Mouse (Mus musculus) neural tube, embryonic 13.5 days (tissue): ENCODE data around the gene Dach1. TPM values are rescaled to one million over a fixed set of nuclear protein-coding genes. Genes with fewer than 3 reads are reported as not detected.
A peak's percentile ranks its signal among the peaks of the same experiment; 100 is the strongest.

ENCODE experiments used
- ATAC-seq: fragments of 200-750 bp; cut with Nextera tagmentation; 2 replicates; pipeline ENCODE4 v1.8.0; 2017; ENCODE audit warnings: low read depth, mild to moderate bottlenecking, moderate TSS enrichment, moderate library complexity
- H3K27ac ChIP-seq: fragments of 300-500 bp; sonication (generic); replicated peaks from 2 replicates; pipeline ENCODE4 v1.5.1; 2015; ENCODE audit warnings: moderate library complexity, mild to moderate bottlenecking, inconsistent platforms
- H3K27me3 ChIP-seq: fragments of 300-500 bp; sonication (generic); 2 replicates; pipeline ENCODE4 v1.6.1; 2015; ENCODE audit warnings: mild to moderate bottlenecking, inconsistent platforms
- H3K36me3 ChIP-seq: fragments of 300-500 bp; sonication (generic); 2 replicates; pipeline ENCODE4 v1.6.1; 2015; ENCODE audit warnings: mild to moderate bottlenecking, inconsistent platforms
- H3K4me1 ChIP-seq: fragments of 300-500 bp; sonication (generic); replicated peaks from 2 replicates; pipeline ENCODE4 v1.6.1; 2015; ENCODE audit warnings: inconsistent platforms
- H3K4me2 ChIP-seq: fragments of 300-500 bp; sonication (generic); 2 replicates; pipeline ENCODE4 v1.6.1; 2015; ENCODE audit warnings: inconsistent platforms, mild to moderate bottlenecking, moderate library complexity
- H3K4me3 ChIP-seq: fragments of 300-500 bp; sonication (generic); 2 replicates; pipeline ENCODE4 v1.5.1; 2015; ENCODE audit warnings: mild to moderate bottlenecking, inconsistent platforms
- H3K9ac ChIP-seq: fragments of 300-500 bp; sonication (generic); 2 replicates; pipeline ENCODE4 v1.6.1; 2015; ENCODE audit warnings: moderate library complexity, mild to moderate bottlenecking, inconsistent platforms
- H3K9me3 ChIP-seq: fragments of 300-500 bp; sonication (generic); 2 replicates; pipeline ENCODE4 v1.6.1; 2016; ENCODE audit warnings: inconsistent platforms
- WGBS: fragments of 180-500 bp; shearing (Covaris S2); methylation state at CpG from one replicate; pipeline ENCODE4 v1.1.7; 2015; 5-methylcytosine and 5-hydroxymethylcytosine counted together
- polyA plus RNA-seq: library from polyadenylated mRNA; unstranded; fragments of >200 nt; fragmentation: Nextera tagmentation; extraction: Ambion mirVana; gene quantifications from 2 replicates; pipeline ENCODE4 v1.2.1, GENCODE M21; 2015

The Dach1 gene
- polyA plus RNA-seq, 1 experiment from 2014 or later = 18.7 TPM

DNA sequence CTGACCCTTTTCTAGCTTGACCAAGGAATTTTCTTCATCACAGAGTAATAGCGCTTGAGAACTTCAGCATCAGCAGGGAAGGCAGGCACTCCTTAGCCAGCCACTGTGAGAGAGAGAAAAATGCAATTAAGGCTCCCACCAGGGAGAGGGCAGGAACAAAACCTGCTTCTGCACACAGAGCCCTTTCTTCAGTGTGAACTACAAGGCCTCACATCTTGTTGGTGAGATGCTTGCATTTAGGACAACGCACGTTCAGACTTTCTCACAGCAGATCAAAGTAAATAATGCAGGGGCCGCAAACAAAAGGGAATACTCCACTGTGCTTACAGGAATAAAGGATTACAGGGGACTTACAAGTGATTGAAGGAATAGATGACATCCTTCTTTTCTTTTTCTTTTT is 74.3 kb downstream of the Dach1 start:
- no peak overlapping the region for H3K9ac ChIP-seq
- no peak for ATAC-seq
- no peak overlapping the region for H3K27ac ChIP-seq
- 27% methylated on average over 4 of the region's 4 CpGs for WGBS
- H3K9me3 ChIP-seq = no peaks in the 10 kb centered on the region
- no peak overlapping the region for H3K4me2 ChIP-seq
- no peaks in the 10 kb centered on the region for H3K27me3 ChIP-seq
- no peaks in the 10 kb centered on the region for H3K36me3 ChIP-seq
- H3K4me3 ChIP-seq = no peak overlapping the region
- H3K4me1 ChIP-seq = peaks cover 7% of the 10 kb centered on the region

GRCm38 (mm10) chr14:98089246-98089645 is 80.3 kb downstream of the Dach1 start:
- WGBS = 92% methylated on average over 2 of the region's 2 CpGs

DNA sequence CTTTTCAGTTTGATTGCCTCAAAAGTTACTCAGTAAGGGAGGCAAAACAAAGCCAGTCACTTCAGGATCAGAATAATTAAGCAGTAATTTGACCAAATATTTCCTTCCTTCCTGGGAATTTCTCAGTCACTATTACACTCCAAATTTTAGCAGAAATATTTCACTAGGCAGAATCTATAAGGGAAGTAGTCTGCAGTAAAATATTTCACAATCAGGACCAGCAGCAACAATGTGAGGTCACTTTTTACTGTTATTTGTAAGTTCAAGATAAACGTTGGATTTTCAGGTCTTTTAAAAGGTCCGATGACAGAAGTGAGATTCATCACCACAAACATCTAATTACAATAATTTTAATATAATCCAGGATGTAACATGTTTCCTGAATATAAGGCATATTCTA is 82.2 kb downstream of the Dach1 start:
- no peak for ATAC-seq
- H3K27me3 ChIP-seq = no peaks in the 10 kb centered on the region
- H3K4me3 ChIP-seq = no peak overlapping the region
- H3K9me3 ChIP-seq = no peaks in the 10 kb centered on the region
- 82% methylated on average over 2 of the region's 2 CpGs for WGBS
- H3K4me1 ChIP-seq = no peaks in the 10 kb centered on the region
- H3K4me2 ChIP-seq = no peak overlapping the region
- no peaks in the 10 kb centered on the region for H3K36me3 ChIP-seq
- no peak overlapping the region for H3K9ac ChIP-seq
- H3K27ac ChIP-seq = no peak overlapping the region

More at GRCm38 (mm10) chr14:98089246-98089645, 80.3 kb downstream of the Dach1 start:
- ATAC-seq = no peak
- Histone ChIP-seq H3K4me2 (no peak overlapping the region), H3K9ac (no peak overlapping the region), H3K9me3 (no peaks in the 10 kb centered on the region), H3K27ac (no peak overlapping the region), H3K4me1 (no peaks in the 10 kb centered on the region), H3K27me3 (no peaks in the 10 kb centered on the region), H3K4me3 (no peak overlapping the region), H3K36me3 (no peaks in the 10 kb centered on the region)

DNA sequence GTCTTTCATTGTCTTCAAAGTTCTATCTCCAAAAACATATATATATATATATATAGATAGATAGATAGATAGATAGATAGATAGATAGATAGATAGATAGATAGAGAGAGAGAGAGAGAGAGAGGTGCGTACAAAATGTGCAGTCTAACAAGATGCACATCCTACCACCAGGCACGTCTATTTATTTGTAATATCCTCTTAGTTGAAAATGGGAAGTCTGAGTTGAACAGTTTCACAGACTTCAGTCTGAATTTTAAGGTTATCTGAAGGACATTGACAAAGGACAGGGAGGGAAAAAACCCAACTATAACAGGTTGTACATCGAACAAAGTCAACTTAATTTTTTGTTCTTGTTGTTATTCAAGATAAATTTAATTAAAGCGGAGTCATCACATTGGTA is 82.8 kb downstream of the Dach1 start:
- WGBS = 89% methylated on average over 4 of the region's 4 CpGs
- no peaks in the 10 kb centered on the region for H3K9me3 ChIP-seq

DNA sequence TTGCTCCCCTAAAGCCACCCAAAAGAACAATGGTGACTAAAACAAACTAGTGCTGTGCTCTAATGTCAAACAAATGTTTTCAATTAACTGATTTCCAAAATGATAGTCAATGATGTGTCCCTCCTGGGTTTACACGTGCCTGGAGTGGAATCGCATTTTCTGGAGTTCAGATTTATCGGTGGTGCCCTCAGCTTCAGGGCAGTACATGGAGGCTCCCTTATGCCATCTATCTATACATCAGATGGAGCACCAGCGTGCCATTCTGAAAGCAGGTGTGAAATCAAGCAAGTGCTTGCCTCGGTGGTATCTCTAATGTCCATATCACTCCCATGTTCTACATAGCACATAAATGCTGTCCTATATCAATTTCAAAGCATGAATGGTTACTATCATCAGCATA is 84.4 kb downstream of the Dach1 start:
- H3K36me3 ChIP-seq = no peaks in the 10 kb centered on the region
- no peak overlapping the region for H3K27ac ChIP-seq
- H3K27me3 ChIP-seq = no peaks in the 10 kb centered on the region
- ATAC-seq = no peak
- no peaks in the 10 kb centered on the region for H3K4me1 ChIP-seq
- no peak overlapping the region for H3K9ac ChIP-seq
- 58% methylated on average over 5 of the region's 5 CpGs for WGBS
- H3K4me3 ChIP-seq = no peak overlapping the region
- no peak overlapping the region for H3K4me2 ChIP-seq
- H3K9me3 ChIP-seq = no peaks in the 10 kb centered on the region

More for the DNA sequence above, 82.8 kb downstream of the Dach1 start:
- ATAC-seq = no peak
- Histone ChIP-seq H3K27me3 (no peaks in the 10 kb centered on the region), H3K9ac (no peak overlapping the region), H3K4me1 (no peaks in the 10 kb centered on the region), H3K36me3 (no peaks in the 10 kb centered on the region), H3K4me2 (no peak overlapping the region), H3K27ac (no peak overlapping the region), H3K4me3 (no peak overlapping the region)

DNA sequence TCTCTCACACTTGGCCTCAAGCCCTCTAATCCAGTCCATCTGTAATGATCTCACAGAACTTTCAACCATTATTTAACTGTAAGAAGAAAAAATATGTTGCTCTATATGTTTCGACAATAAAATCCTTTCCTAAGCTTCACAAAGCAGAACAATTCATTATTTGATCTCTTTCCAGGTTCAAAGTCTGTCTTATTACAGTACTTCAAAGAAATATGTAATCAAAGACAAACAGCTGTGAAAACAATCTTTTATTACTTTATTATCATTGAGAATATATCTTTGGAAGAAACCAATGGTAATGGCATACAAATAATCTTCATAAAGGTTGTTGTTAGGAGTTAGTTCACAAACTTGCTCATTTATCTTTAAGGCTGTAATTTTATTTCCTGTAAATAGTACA is 84.8 kb downstream of the Dach1 start:
- no peak for ATAC-seq
- Histone ChIP-seq H3K27me3 (no peaks in the 10 kb centered on the region), H3K4me2 (no peak overlapping the region), H3K27ac (no peak overlapping the region), H3K9me3 (no peaks in the 10 kb centered on the region), H3K4me3 (no peak overlapping the region), H3K36me3 (no peaks in the 10 kb centered on the region), H3K4me1 (no peaks in the 10 kb centered on the region), H3K9ac (no peak overlapping the region)
- 83% methylated on average over 1 of the region's 1 CpGs for WGBS

GRCm38 (mm10) chr14:98083419-98083818 is 86.1 kb downstream of the Dach1 start:
- H3K4me2 ChIP-seq = no peak overlapping the region
- no peaks in the 10 kb centered on the region for H3K4me1 ChIP-seq
- no peak overlapping the region for H3K27ac ChIP-seq
- no peak overlapping the region for H3K9ac ChIP-seq
- no peaks in the 10 kb centered on the region for H3K36me3 ChIP-seq
- no peak overlapping the region for H3K4me3 ChIP-seq
- H3K9me3 ChIP-seq = no peaks in the 10 kb centered on the region
- 12% methylated on average over 1 of the region's 1 CpGs for WGBS
- no peaks in the 10 kb centered on the region for H3K27me3 ChIP-seq
- no peak for ATAC-seq

DNA sequence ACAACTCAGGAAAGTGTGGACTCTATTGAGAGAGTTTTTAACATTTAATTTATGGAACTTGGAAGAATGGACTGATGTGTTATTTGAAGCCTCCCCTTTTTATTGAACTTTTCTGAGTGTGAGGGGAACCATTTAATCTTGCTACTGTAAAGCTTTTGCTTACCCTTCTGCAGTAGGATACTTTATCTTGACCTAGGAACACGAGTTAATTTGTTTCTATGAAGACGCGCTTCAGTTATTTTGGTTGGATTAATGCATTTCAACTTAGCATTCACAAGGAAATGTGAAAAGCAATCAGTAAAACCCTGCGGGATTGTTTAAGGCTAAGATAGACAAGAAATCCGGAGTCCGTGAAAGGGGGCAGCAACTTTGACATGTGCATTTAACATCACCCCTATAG is 89.6 kb downstream of the Dach1 start:
- no peaks in the 10 kb centered on the region for H3K27me3 ChIP-seq

DNA sequence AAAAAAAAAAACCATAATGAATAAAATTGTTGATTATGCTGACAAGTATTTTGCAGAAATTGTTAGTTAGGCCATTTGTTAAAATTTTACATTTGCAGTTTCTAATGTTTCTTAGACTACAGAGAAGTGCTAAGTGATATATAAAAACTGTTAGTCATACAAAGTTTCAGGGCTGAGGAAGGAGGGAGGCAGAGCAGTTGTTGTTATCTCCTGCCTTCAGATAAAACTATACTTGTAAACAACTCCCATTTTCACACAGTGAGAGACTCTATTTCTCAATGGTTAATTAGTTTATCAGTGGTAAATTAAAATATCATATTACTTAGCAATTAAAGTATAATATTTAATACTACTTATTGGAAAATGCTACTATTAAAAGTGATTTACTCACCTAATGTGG is 91.6 kb downstream of the Dach1 start:
- ATAC-seq = no peak
- Histone ChIP-seq H3K9me3 (no peaks in the 10 kb centered on the region), H3K4me1 (peaks cover 10% of the 10 kb centered on the region), H3K4me3 (no peak overlapping the region), H3K4me2 (no peak overlapping the region), H3K27me3 (no peaks in the 10 kb centered on the region), H3K36me3 (no peaks in the 10 kb centered on the region), H3K9ac (no peak overlapping the region), H3K27ac (no peak overlapping the region)

More for the DNA sequence above, 89.6 kb downstream of the Dach1 start:
- no peaks in the 10 kb centered on the region for H3K4me1 ChIP-seq
- H3K4me3 ChIP-seq = no peak overlapping the region
- H3K36me3 ChIP-seq = no peaks in the 10 kb centered on the region
- no peaks in the 10 kb centered on the region for H3K9me3 ChIP-seq
- no peak overlapping the region for H3K9ac ChIP-seq
- no peak for ATAC-seq
- 72% methylated on average over 6 of the region's 6 CpGs for WGBS
- no peak overlapping the region for H3K4me2 ChIP-seq
- no peak overlapping the region for H3K27ac ChIP-seq

- peak overlapping the region; percentile 9; the same call in 1 of the 2 replicates for H3K9ac ChIP-seq
- peak overlapping the region; percentile 51 for H3K4me2 ChIP-seq
- 30% methylated on average over 12 of the region's 12 CpGs for WGBS
- no peaks in the 10 kb centered on the region for H3K9me3 ChIP-seq
- H3K27me3 ChIP-seq = no peaks in the 10 kb centered on the region
- H3K4me3 ChIP-seq = peak overlapping the region; percentile 19
- H3K36me3 ChIP-seq = no peaks in the 10 kb centered on the region
- peaks cover 30% of the 10 kb centered on the region for H3K4me1 ChIP-seq
- H3K27ac ChIP-seq = peak overlapping the region; percentile 64
- peak; percentile 54; the same call in 1 of the 2 replicates for ATAC-seq
These were observed 96.0 kb downstream of the Dach1 start for GRCm38 (mm10) chr14:98073421-98074080.

- H3K27ac ChIP-seq = peak overlapping the region; percentile 64
- peak overlapping the region; percentile 51 for H3K4me2 ChIP-seq
- no peaks in the 10 kb centered on the region for H3K36me3 ChIP-seq
- H3K4me3 ChIP-seq = peak overlapping the region; percentile 19
- WGBS = 7% methylated on average over 11 of the region's 11 CpGs
- H3K9ac ChIP-seq = peak overlapping the region; percentile 9; the same call in 1 of the 2 replicates
- H3K9me3 ChIP-seq = no peaks in the 10 kb centered on the region
- peak; percentile 67; the same call in 1 of the 2 replicates for ATAC-seq
- no peaks in the 10 kb centered on the region for H3K27me3 ChIP-seq
- peaks cover 30% of the 10 kb centered on the region for H3K4me1 ChIP-seq
These were observed 96.7 kb downstream of the Dach1 start for GRCm38 (mm10) chr14:98072647-98073420.

GRCm38 (mm10) chr14:98071877-98072276 is 97.7 kb downstream of the Dach1 start:
- no peak overlapping the region for H3K4me2 ChIP-seq
- H3K9me3 ChIP-seq = no peaks in the 10 kb centered on the region
- H3K4me1 ChIP-seq = peaks cover 30% of the 10 kb centered on the region
- no peaks in the 10 kb centered on the region for H3K36me3 ChIP-seq
- no peaks in the 10 kb centered on the region for H3K27me3 ChIP-seq
- no peak overlapping the region for H3K9ac ChIP-seq
- ATAC-seq = peak; percentile 68; the same call in 1 of the 2 replicates
- peak overlapping the region; percentile 52 for H3K27ac ChIP-seq
- 11% methylated on average over 4 of the region's 4 CpGs for WGBS
- no peak overlapping the region for H3K4me3 ChIP-seq
